Mouse (Mus musculus) MEL (cell line): Measurements from ENCODE around the gene Syt1. TPM values are rescaled to one million over a fixed set of nuclear protein-coding genes. Genes with fewer than 3 reads are reported as not detected.

Experiments
- DNase-seq: peaks from one replicate; pipeline ENCODE4 v3.0.0; 2011; ENCODE audit warnings: low read depth, low spot score
- H3K27ac ChIP-seq: 2 replicates; pipeline ENCODE4 v1.5.1; 2012; ENCODE audit warnings: low read depth, mild to moderate bottlenecking, control low read depth, low read length, moderate library complexity; ENCODE audit not compliant: control insufficient read depth
- H3K27me3 ChIP-seq, 2 experiments: fragments of 150-350 bp in 1 of 2; sonication (generic) in 1 of 2; 2 replicates each; pipeline ENCODE4 v1.6.1; 2012; ENCODE audit warnings: low read length in 2 of 2, mild to moderate bottlenecking in 2 of 2, improper control_type of control experiment in 1 of 2, moderate library complexity in 1 of 2; ENCODE audit not compliant: insufficient read depth in 2 of 2, control insufficient read depth in 1 of 2
- H3K36me3 ChIP-seq, 2 experiments: 2 replicates each; pipeline ENCODE4 v1.6.1; 2012 to 2014; ENCODE audit warnings: low read length in 2 of 2, improper control_type of control experiment in 1 of 2, inconsistent platforms in 1 of 2, mild to moderate bottlenecking in 1 of 2; ENCODE audit not compliant: insufficient read depth in 2 of 2, control insufficient read depth in 1 of 2
- H3K4me1 ChIP-seq, 2 experiments: fragments of 150-350 bp in 1 of 2; sonication (generic) in 1 of 2; 2 replicates each; pipeline ENCODE4 v1.6.1; 2012; ENCODE audit warnings: low read length in 2 of 2, improper control_type of control experiment in 1 of 2, mild to moderate bottlenecking in 1 of 2; ENCODE audit not compliant: insufficient read depth in 2 of 2, control insufficient read depth in 1 of 2
- H3K4me3 ChIP-seq, 2 experiments: fragments of 150-350 bp in 1 of 2; sonication (generic) in 1 of 2; 2 replicates each; pipeline ENCODE4 v1.5.1; 2012; ENCODE audit warnings: low read depth in 2 of 2, low read length in 2 of 2, mild to moderate bottlenecking in 2 of 2, moderate library complexity in 2 of 2, control low read depth in 1 of 2, improper control_type of control experiment in 1 of 2; ENCODE audit not compliant: control insufficient read depth in 1 of 2, insufficient read depth in 1 of 2
- H3K79me2 ChIP-seq: 2 replicates; pipeline ENCODE4 v1.6.1; 2012; ENCODE audit warnings: mild to moderate bottlenecking, low read length, moderate library complexity; ENCODE audit not compliant: control insufficient read depth, poor library complexity, insufficient read depth
- H3K9ac ChIP-seq: 2 replicates; pipeline ENCODE4 v1.6.1; 2012; ENCODE audit warnings: low read depth, mild to moderate bottlenecking, control low read depth, low read length, moderate library complexity; ENCODE audit not compliant: control insufficient read depth, poor library complexity, severe bottlenecking
- H3K9me3 ChIP-seq: fragments of 150-350 bp; sonication (generic); replicated peaks from 2 replicates; pipeline ENCODE4 v1.6.1; 2012; ENCODE audit warnings: mild to moderate bottlenecking, low read length, improper control_type of control experiment, moderate library complexity; ENCODE audit not compliant: insufficient read depth
- BHLHE40 ChIP-seq: IDR thresholded peaks from 2 replicates; pipeline ENCODE4 v1.6.1; 2012; ENCODE audit warnings: low read depth, mild to moderate bottlenecking, inconsistent platforms, low read length, improper control_type of control experiment, borderline replicate concordance
- CTCF ChIP-seq, 3 experiments: IDR thresholded peaks in 2 of 3; conservative IDR thresholded peaks in 1 of 3; 2 replicates each; pipeline ENCODE4 v1.5.1; 2011 to 2012; ENCODE audit warnings: low read length in 3 of 3, low read depth in 2 of 3, mild to moderate bottlenecking in 2 of 3, improper control_type of control experiment in 1 of 3, inconsistent platforms in 1 of 3, mixed read lengths in 1 of 3, moderate library complexity in 1 of 3; ENCODE audit not compliant: control insufficient read depth in 1 of 3, insufficient read depth in 1 of 3, poor library complexity in 1 of 3, severe bottlenecking in 1 of 3
- E2F4 ChIP-seq: IDR thresholded peaks from 2 replicates; pipeline ENCODE4 v1.6.1; 2011; ENCODE audit warnings: low read depth, low read length, improper control_type of control experiment, borderline replicate concordance
- ELF1 ChIP-seq: IDR thresholded peaks from 2 replicates; pipeline ENCODE4 v1.6.1; 2014; ENCODE audit warnings: low read depth, mild to moderate bottlenecking, inconsistent platforms, low read length, improper control_type of control experiment, moderate library complexity
- EP300 ChIP-seq, 2 experiments: IDR thresholded peaks; 2 replicates each; pipeline ENCODE4 v1.6.1; 2011; ENCODE audit warnings: improper control_type of control experiment in 2 of 2, low read length in 2 of 2, low read depth in 1 of 2, mild to moderate bottlenecking in 1 of 2
- GABPA ChIP-seq: IDR thresholded peaks from 2 replicates; pipeline ENCODE4 v1.6.1; 2012; ENCODE audit warnings: low read depth, mild to moderate bottlenecking, inconsistent platforms, low read length, improper control_type of control experiment, moderate library complexity
- HCFC1 ChIP-seq: IDR thresholded peaks from 2 replicates; pipeline ENCODE4 v1.6.1; 2012; ENCODE audit warnings: low read depth, mild to moderate bottlenecking, inconsistent platforms, low read length, improper control_type of control experiment, moderate library complexity
- JUND ChIP-seq: IDR thresholded peaks from 2 replicates; pipeline ENCODE4 v1.6.1; 2011; ENCODE audit warnings: low read depth, mild to moderate bottlenecking, improper control_type of control experiment, low read length
- MXI1 ChIP-seq: IDR thresholded peaks from 2 replicates; pipeline ENCODE4 v1.6.1; 2011; ENCODE audit warnings: mild to moderate bottlenecking, low read depth, low read length, improper control_type of control experiment
- MYB ChIP-seq: IDR thresholded peaks from 2 replicates; pipeline ENCODE4 v1.6.1; 2011; ENCODE audit warnings: mild to moderate bottlenecking, low read depth, low read length, improper control_type of control experiment
- POLR2AphosphoS2 ChIP-seq: IDR thresholded peaks from 2 replicates; pipeline ENCODE4 v1.6.1; 2011; ENCODE audit warnings: low read length, improper control_type of control experiment
- RAD21 ChIP-seq: IDR thresholded peaks from 2 replicates; pipeline ENCODE4 v1.6.1; 2011; ENCODE audit warnings: mild to moderate bottlenecking, low read depth, low read length, improper control_type of control experiment
- TAL1 ChIP-seq: IDR thresholded peaks from 2 replicates; pipeline ENCODE4 v1.6.1; 2012; ENCODE audit warnings: mild to moderate bottlenecking, inconsistent platforms, low read length, moderate library complexity, mixed read lengths
- TBP ChIP-seq: IDR thresholded peaks from 2 replicates; pipeline ENCODE4 v1.8.0; 2011; ENCODE audit warnings: low read depth, low read length, improper control_type of control experiment
- TCF12 ChIP-seq: IDR thresholded peaks from 2 replicates; pipeline ENCODE4 v1.6.1; 2014; ENCODE audit warnings: low read depth, mild to moderate bottlenecking, inconsistent platforms, low read length, improper control_type of control experiment, moderate library complexity
- USF2 ChIP-seq, 2 experiments: IDR thresholded peaks; 2 replicates each; pipeline ENCODE4 v1.6.1; 2011 to 2012; ENCODE audit warnings: improper control_type of control experiment in 2 of 2, low read length in 2 of 2, borderline replicate concordance in 1 of 2, inconsistent platforms in 1 of 2, low read depth in 1 of 2, mild to moderate bottlenecking in 1 of 2; ENCODE audit not compliant: insufficient read depth in 1 of 2
- ZKSCAN1 ChIP-seq: IDR thresholded peaks from 2 replicates; pipeline ENCODE4 v1.6.1; 2012; ENCODE audit warnings: low read depth, mild to moderate bottlenecking, inconsistent platforms, low read length, improper control_type of control experiment, moderate library complexity
- ZNF384 ChIP-seq: IDR thresholded peaks from 2 replicates; pipeline ENCODE4 v1.6.1; 2012; ENCODE audit warnings: low read depth, mild to moderate bottlenecking, inconsistent platforms, low read length, improper control_type of control experiment
- polyA plus RNA-seq, 2 experiments: library from polyadenylated mRNA; stranded (reverse) in 1 of 2; unstranded in 1 of 2; fragments of >175 nt in 1 of 2; fragments of >200 nt in 1 of 2; gene quantifications; 2 replicates each; pipeline versions ENCODE4 v1.2.1 to v1.2.4; 2012; ENCODE audit warnings: low replicate concordance in 2 of 2, low read depth in 1 of 2; ENCODE audit not compliant: insufficient read length in 2 of 2, insufficient read depth in 1 of 2, missing spikeins in 1 of 2
- total RNA-seq: library from RNA; depleted of rRNA; stranded (reverse); fragments of 300-350 nt; gene quantifications from 2 replicates; pipeline ENCODE4 v1.2.3, GENCODE M21; 2012

Syt1 gene
- total and polyA plus RNA-seq, 3 experiments: not detected

- H3K4me1 ChIP-seq: no peaks in the 10 kb centered on the region
- TF ChIP-seq JUND: no peak
- TF ChIP-seq USF2 (IDR thresholded peaks at IDR 0.05; ENCODE audit: borderline replicate concordance in 1 of 2, insufficient read depth in 1 of 2, low read depth in 1 of 2, low read length in 2 of 2): no peak
- no peak for TF ChIP-seq TAL1
- no peak for TF ChIP-seq HCFC1
- no peak for TF ChIP-seq BHLHE40
- TF ChIP-seq TBP: no peak
- TF ChIP-seq RAD21: no peak
- no peak for TF ChIP-seq E2F4
- no peak for TF ChIP-seq MYB
- TF ChIP-seq, all 39 proteins: peak for 0
- Histone ChIP-seq H3K27ac (no peak overlapping the region), H3K79me2 (no peaks in the 10 kb centered on the region), H3K27me3 (no peaks in the 10 kb centered on the region; a peak in 1 of 4 replicates), H3K36me3 (no peaks in the 10 kb centered on the region), H3K4me3 (no peak overlapping the region), H3K9me3 (no peaks in the 10 kb centered on the region), H3K9ac (no peak overlapping the region)
- no peak for DNase-seq
These were observed 441.1 kb downstream of the Syt1 start for GRCm38 (mm10) chr10:108569568-108570139.

DNA sequence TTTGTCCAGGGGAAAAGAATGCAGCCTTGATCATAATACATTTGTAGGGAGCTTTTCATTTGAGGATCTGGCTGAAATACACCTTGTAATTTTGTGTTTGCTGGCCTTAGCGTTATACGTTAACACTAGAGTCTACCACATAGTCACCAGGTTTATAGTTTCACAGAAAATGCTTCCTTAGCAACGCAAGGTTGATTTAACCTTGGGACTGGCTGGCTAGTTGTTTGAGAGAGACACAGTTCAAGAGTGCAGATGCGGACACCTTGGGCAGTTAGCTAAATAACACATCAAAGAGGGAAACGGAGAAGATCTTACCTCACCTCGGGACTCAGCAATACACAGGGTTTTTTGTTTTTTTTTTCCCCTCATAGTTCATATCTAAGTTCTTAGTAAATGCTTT lies 441.9 kb downstream of the Syt1 start:
- no peak for DNase-seq
- no peak for TF ChIP-seq ZNF384
- TF ChIP-seq MXI1: no peak
- TF ChIP-seq POLR2AphosphoS2: no peak
- no peak for TF ChIP-seq TCF12
- no peak for TF ChIP-seq GABPA
- TF ChIP-seq ELF1: no peak
- TF ChIP-seq EP300 (IDR thresholded peaks at IDR 0.05; ENCODE audit: low read depth in 1 of 2, low read length in 2 of 2): no peak
- TF ChIP-seq ZKSCAN1: no peak
- no peak for TF ChIP-seq CTCF (IDR thresholded peaks at IDR 0.05 in 2 of 3, conservative IDR thresholded peaks at IDR 0.05 in 1 of 3; ENCODE audit: control insufficient read depth in 1 of 3, insufficient read depth in 1 of 3, low read depth in 2 of 3, low read length in 3 of 3, poor library complexity in 1 of 3, severe bottlenecking in 1 of 3)
- TF ChIP-seq, all 39 proteins: peak for 0

More for the DNA sequence above, 441.9 kb downstream of the Syt1 start:
- Histone ChIP-seq H3K36me3 (no peaks in the 10 kb centered on the region), H3K9ac (no peak overlapping the region), H3K4me3 (no peak overlapping the region), H3K79me2 (no peaks in the 10 kb centered on the region), H3K27ac (no peak overlapping the region), H3K27me3 (no peaks in the 10 kb centered on the region; a peak in 1 of 4 replicates), H3K9me3 (no peaks in the 10 kb centered on the region), H3K4me1 (no peaks in the 10 kb centered on the region)
